Mouse (Mus musculus) heart, adult 2 months (tissue): ENCODE data around the gene Mpz. TPM values are rescaled to one million over a fixed set of nuclear protein-coding genes. Genes with fewer than 3 reads are reported as not detected.

Experiments
- DNase-seq, 2 experiments: peaks; one replicate each; pipeline ENCODE4 v3.0.0; 2021
- H3K27ac ChIP-seq: fragments of 200-600 bp; 2 replicates; pipeline ENCODE4 v1.8.1; 2022
- H3K27me3 ChIP-seq: fragments of 200-500 bp; 2 replicates; pipeline ENCODE4 v1.6.1; 2012; ENCODE audit warnings: mild to moderate bottlenecking, low read length, inconsistent platforms, mixed read lengths; ENCODE audit not compliant: control insufficient read depth, insufficient read depth
- H3K36me3 ChIP-seq: fragments of 200-500 bp; 2 replicates; pipeline ENCODE4 v1.6.1; 2012; ENCODE audit warnings: low read length, inconsistent platforms; ENCODE audit not compliant: control insufficient read depth, insufficient read depth
- H3K4me1 ChIP-seq: fragments of 200-500 bp; 2 replicates; pipeline ENCODE4 v1.6.1; 2011; ENCODE audit warnings: low read length; ENCODE audit not compliant: control insufficient read depth, insufficient read depth
- H3K4me3 ChIP-seq: fragments of 200-600 bp; 2 replicates; pipeline ENCODE4 v1.8.1; 2022
- H3K79me2 ChIP-seq: fragments of 200-500 bp; replicated peaks from 2 replicates; pipeline ENCODE4 v1.6.1; 2012; ENCODE audit warnings: mild to moderate bottlenecking, inconsistent platforms, low read length, moderate library complexity, mixed read lengths; ENCODE audit not compliant: control insufficient read depth, insufficient read depth
- H3K9ac ChIP-seq: fragments of 200-500 bp; 2 replicates; pipeline ENCODE4 v1.6.1; 2012; ENCODE audit warnings: low read depth, mild to moderate bottlenecking, control low read depth, inconsistent platforms, low read length, mixed read lengths
- CTCF ChIP-seq: fragments of 200-600 bp; IDR thresholded peaks from 2 replicates; pipeline ENCODE4 v1.8.1; 2022; ENCODE audit warnings: antibody characterized with exemption, mild to moderate bottlenecking, moderate library complexity
- EP300 ChIP-seq: fragments of 200-500 bp; IDR thresholded peaks from 2 replicates; pipeline ENCODE4 v1.6.1; 2011; ENCODE audit warnings: low read depth, low read length, control low read depth; ENCODE audit not compliant: insufficient read depth
- POLR2A ChIP-seq: fragments of 200-500 bp; IDR thresholded peaks from 2 replicates; pipeline ENCODE4 v1.6.1; 2011; ENCODE audit warnings: mild to moderate bottlenecking, low read depth, low read length, control low read depth; ENCODE audit not compliant: insufficient read depth
- whole genome bisulfite sequencing: fragments of 180-500 bp; shearing (Covaris S2); methylation state at CpG from one replicate; pipeline ENCODE4 v1.1.7; 2018; 5-methylcytosine and 5-hydroxymethylcytosine counted together
- intact Hi-C: fragments of 180-260 bp; cut with DNase I; formaldehyde crosslinking; loops from one replicate; pipeline ENCODE4 v1.15.1; 2025
- polyA plus RNA-seq: library from polyadenylated mRNA; depleted of rRNA; stranded (reverse); fragments of >200 nt; gene quantifications from 2 replicates; pipeline ENCODE4 v1.2.3, GENCODE M21; 2012
- total RNA-seq, 2 experiments: library from RNA; stranded (reverse); gene quantifications; 2 replicates each; pipeline ENCODE4 v1.2.3; 2021

The Mpz gene
- total and polyA plus RNA-seq, 3 experiments: 0.39 to 8.0 TPM; not detected in 1

DNA sequence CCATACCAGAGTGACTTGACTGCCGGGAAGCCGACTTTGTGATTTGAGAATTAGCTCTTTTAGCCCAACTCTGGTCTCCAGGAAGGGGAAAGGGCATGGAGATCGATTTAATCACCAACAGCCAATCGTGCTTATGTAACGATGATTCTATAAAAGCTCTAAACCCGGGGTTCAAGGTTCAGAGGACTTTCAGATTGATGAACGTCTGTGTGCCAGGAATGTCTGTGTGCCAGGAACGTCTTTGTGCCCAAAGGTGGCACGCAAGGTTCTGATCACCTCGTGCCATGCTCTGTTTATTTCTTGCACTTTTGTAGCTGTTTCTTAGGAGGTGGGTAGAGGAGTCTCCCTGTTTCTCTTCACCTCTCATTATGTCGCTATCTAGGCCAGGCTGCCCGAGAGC, 18.4 kb downstream of the Mpz start:
- H3K27me3 ChIP-seq: no peaks in the 10 kb centered on the region

GRCm38 (mm10) chr1:171169913-171170312, 19.4 kb downstream of the Mpz start:
- H3K36me3 ChIP-seq: peaks cover 17% of the 10 kb centered on the region
- TF ChIP-seq CTCF (no peak), EP300 (no peak), POLR2A (no peak)
- intact Hi-C loops: no loop called here
- peaks cover 8% of the 10 kb centered on the region for H3K4me1 ChIP-seq
- H3K79me2 ChIP-seq: no peaks in the 10 kb centered on the region
- H3K27me3 ChIP-seq: no peaks in the 10 kb centered on the region
- H3K4me3 ChIP-seq: no peak overlapping the region
- no peak overlapping the region for H3K9ac ChIP-seq
- peak overlapping the region; percentile 81 for H3K27ac ChIP-seq
- no peak for DNase-seq
- 35% methylated on average over 3 of the region's 3 CpGs for WGBS

More for the DNA sequence above, 18.4 kb downstream of the Mpz start:
- H3K4me1 ChIP-seq: peaks cover 8% of the 10 kb centered on the region
- H3K79me2 ChIP-seq: no peaks in the 10 kb centered on the region
- TF ChIP-seq POLR2A: no peak
- TF ChIP-seq CTCF: no peak
- no peak for TF ChIP-seq EP300
- no peak overlapping the region for H3K9ac ChIP-seq
- intact Hi-C loops: no loop called here
- DNase-seq: no peak
- no peak overlapping the region for H3K27ac ChIP-seq
- WGBS: 85% methylated on average over 12 of the region's 12 CpGs
- H3K36me3 ChIP-seq: peaks cover 17% of the 10 kb centered on the region
- H3K4me3 ChIP-seq: no peak overlapping the region

DNA sequence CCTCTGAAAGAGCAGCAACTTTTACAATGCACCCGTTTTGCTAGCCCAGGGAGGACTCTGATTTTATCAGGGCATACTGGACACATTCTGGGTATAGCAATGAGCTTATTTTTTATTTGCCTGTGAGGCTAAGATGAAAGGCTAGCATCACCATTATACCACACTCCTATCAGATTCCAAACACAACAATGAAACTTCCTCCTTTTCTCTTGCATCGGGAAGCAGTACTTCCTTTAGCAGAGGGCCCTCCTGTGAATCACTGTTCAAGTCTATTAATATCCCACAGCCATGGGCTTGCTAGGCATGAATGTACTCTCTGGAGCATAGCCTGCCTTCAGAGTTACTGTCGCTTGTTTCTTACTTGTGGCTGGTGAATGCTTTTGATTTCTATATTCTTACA, 20.6 kb downstream of the Mpz start:
- WGBS: 12% methylated on average over 3 of the region's 3 CpGs
- H3K4me1 ChIP-seq: peaks cover 8% of the 10 kb centered on the region
- peaks cover 17% of the 10 kb centered on the region for H3K36me3 ChIP-seq
- TF ChIP-seq CTCF: no peak
- peak; percentile 60; the same call in 1 of the 2 replicates for TF ChIP-seq POLR2A
- TF ChIP-seq EP300: no peak
- no peaks in the 10 kb centered on the region for H3K79me2 ChIP-seq
- H3K27ac ChIP-seq: peak overlapping the region; percentile 81
- intact Hi-C loops: no loop called here
- H3K4me3 ChIP-seq: no peak overlapping the region
- no peaks in the 10 kb centered on the region for H3K27me3 ChIP-seq
- no peak for DNase-seq
- no peak overlapping the region for H3K9ac ChIP-seq

DNA sequence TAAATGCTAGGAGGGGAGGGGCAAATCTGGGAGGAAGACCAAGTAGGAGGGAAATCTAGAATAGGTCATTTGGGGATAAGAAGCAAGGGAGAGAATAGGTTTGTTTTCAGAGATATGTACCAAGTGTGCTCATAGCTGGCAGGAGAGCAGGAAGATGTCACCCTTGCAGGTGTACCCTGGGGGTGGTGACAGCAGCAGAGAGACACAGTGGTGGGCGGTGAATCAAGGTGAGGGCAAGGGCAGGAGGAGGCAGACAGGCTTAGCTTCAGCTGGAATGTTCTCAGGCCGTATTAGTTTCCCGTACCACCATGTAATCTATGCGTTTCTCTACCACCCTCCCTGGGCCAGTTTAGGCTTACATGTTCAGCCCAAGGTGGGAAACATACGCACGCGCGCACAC, 22.3 kb downstream of the Mpz start:
- peaks cover 8% of the 10 kb centered on the region for H3K4me1 ChIP-seq
- H3K27me3 ChIP-seq: no peaks in the 10 kb centered on the region
- TF ChIP-seq CTCF (no peak), POLR2A (no peak), EP300 (no peak)
- H3K4me3 ChIP-seq: no peak overlapping the region
- no peak for DNase-seq
- H3K79me2 ChIP-seq: no peaks in the 10 kb centered on the region
- H3K9ac ChIP-seq: no peak overlapping the region; the same call in 1 of the 2 replicates
- peaks cover 17% of the 10 kb centered on the region for H3K36me3 ChIP-seq
- intact Hi-C loops: no loop called here
- 86% methylated on average over 8 of the region's 8 CpGs for WGBS
- H3K27ac ChIP-seq: peak overlapping the region; percentile 81

GRCm38 (mm10) chr1:171179487-171180171, 29.1 kb downstream of the Mpz start:
- peaks cover 12% of the 10 kb centered on the region for H3K4me1 ChIP-seq
- intact Hi-C loops: no loop called here
- H3K4me3 ChIP-seq: no peak overlapping the region
- peaks cover 4% of the 10 kb centered on the region for H3K36me3 ChIP-seq
- 25% methylated on average over 5 of the region's 5 CpGs for WGBS
- no peak for TF ChIP-seq POLR2A
- no peak for TF ChIP-seq EP300
- TF ChIP-seq CTCF: no peak
- H3K79me2 ChIP-seq: no peaks in the 10 kb centered on the region
- no peak for DNase-seq
- H3K27me3 ChIP-seq: no peaks in the 10 kb centered on the region
- peak overlapping the region; percentile 10; the same call in 1 of the 2 replicates for H3K27ac ChIP-seq
- H3K9ac ChIP-seq: no peak overlapping the region

- TF ChIP-seq POLR2A: no peak
- no peak for TF ChIP-seq CTCF
- TF ChIP-seq EP300: no peak
- 72% methylated on average over 3 of the region's 3 CpGs for WGBS
- Histone ChIP-seq H3K27ac (peak overlapping the region; percentile 72), H3K36me3 (peaks cover 7% of the 10 kb centered on the region), H3K4me3 (no peak overlapping the region), H3K4me1 (peaks cover 21% of the 10 kb centered on the region), H3K27me3 (no peaks in the 10 kb centered on the region), H3K79me2 (peaks cover under 1% of the 10 kb centered on the region; the same call in 1 of the 2 replicates), H3K9ac (no peak overlapping the region)
- DNase-seq: no peak
- intact Hi-C loops: no loop called here
These were observed 32.5 kb downstream of the Mpz start for GRCm38 (mm10) chr1:171183025-171183424.
